Mouse (Mus musculus) spleen, adult 2 months (tissue): ENCODE measurements around the gene Lpp. TPM values are rescaled to one million over a fixed set of nuclear protein-coding genes. Genes with fewer than 3 reads are reported as not detected.

Experiments used
- DNase-seq, 2 experiments: peaks; one replicate each; pipeline versions ENCODE4 v3.0.0 to v3.0.0-alpha.2; 2012 to 2021; ENCODE audit warnings: low spot score in 2 of 2, low read depth in 1 of 2
- H3K27ac ChIP-seq: fragments of 200-500 bp; 2 replicates; pipeline ENCODE4 v1.5.1; 2012; ENCODE audit warnings: low read length, inconsistent platforms; ENCODE audit not compliant: insufficient read depth
- H3K27me3 ChIP-seq: fragments of 200-500 bp; 2 replicates; pipeline ENCODE4 v1.6.1; 2012; ENCODE audit warnings: mild to moderate bottlenecking, moderate library complexity, low read length, inconsistent platforms; ENCODE audit not compliant: control insufficient read depth, insufficient read depth
- H3K36me3 ChIP-seq: fragments of 200-500 bp; 2 replicates; pipeline ENCODE4 v1.6.1; 2012; ENCODE audit warnings: mild to moderate bottlenecking, low read length, inconsistent platforms; ENCODE audit not compliant: control insufficient read depth, insufficient read depth
- H3K4me1 ChIP-seq: fragments of 200-500 bp; 2 replicates; pipeline ENCODE4 v1.6.1; 2011; ENCODE audit warnings: inconsistent platforms; ENCODE audit not compliant: control insufficient read depth, insufficient read depth, insufficient read length
- H3K4me3 ChIP-seq: fragments of 200-500 bp; 2 replicates; pipeline ENCODE4 v1.5.1; 2011; ENCODE audit warnings: mild to moderate bottlenecking, inconsistent platforms; ENCODE audit not compliant: insufficient read depth, insufficient read length; ENCODE audit errors: extremely low read depth
- CTCF ChIP-seq: fragments of 200-500 bp; IDR thresholded peaks from 2 replicates; pipeline ENCODE4 v1.5.1; 2011; ENCODE audit warnings: mild to moderate bottlenecking, inconsistent platforms; ENCODE audit not compliant: insufficient read depth, insufficient read length, insufficient replicate concordance; ENCODE audit errors: extremely low read depth
- POLR2A ChIP-seq: fragments of 200-500 bp; IDR thresholded peaks from 2 replicates; pipeline ENCODE4 v1.6.1; 2011; ENCODE audit warnings: low read depth, low read length, inconsistent platforms
- WGBS: fragments of 180-500 bp; shearing (Covaris S2); methylation state at CpG from one replicate; pipeline ENCODE4 v1.1.7; 2018; 5-methylcytosine and 5-hydroxymethylcytosine counted together
- polyA plus RNA-seq: library from polyadenylated mRNA; depleted of rRNA; stranded (reverse); fragments of >200 nt; gene quantifications from 2 replicates; pipeline ENCODE4 v1.2.3, GENCODE M21; 2012

Gene Lpp
- polyA plus RNA-seq, 1 experiment = 8.2 TPM

GRCm38 (mm10) chr16:24794665-24795064 lies 401.4 kb downstream of the Lpp start:
- H3K36me3 ChIP-seq = no peaks in the 10 kb centered on the region
- TF ChIP-seq POLR2A (no peak), CTCF (no peak)
- no peak for DNase-seq
- H3K27ac ChIP-seq = no peak overlapping the region
- H3K4me1 ChIP-seq = no peaks in the 10 kb centered on the region
- no peak overlapping the region for H3K4me3 ChIP-seq
- no peaks in the 10 kb centered on the region for H3K27me3 ChIP-seq
- 83% methylated on average over 2 of the region's 2 CpGs for WGBS

DNA sequence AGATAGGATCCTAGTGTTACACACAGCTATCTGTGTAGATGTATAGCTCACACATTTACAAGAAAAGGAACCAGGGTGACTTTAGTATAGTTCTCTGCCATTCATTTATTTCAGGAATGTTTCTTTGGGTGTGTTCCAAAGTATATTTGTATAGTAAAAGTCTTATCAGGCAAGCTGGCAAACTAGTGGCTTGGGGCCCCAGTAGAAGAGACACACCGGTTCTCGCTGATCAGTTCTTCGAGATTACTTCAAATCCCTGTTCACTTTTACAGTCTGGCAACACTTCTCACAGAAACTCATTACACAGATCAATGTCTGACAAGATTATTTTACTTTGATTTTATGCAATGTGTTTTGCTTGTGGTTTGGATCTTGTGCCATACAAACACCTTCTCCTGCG lies 408.0 kb downstream of the Lpp start:
- DNase-seq = no peak
- H3K4me1 ChIP-seq = no peaks in the 10 kb centered on the region
- H3K4me3 ChIP-seq = no peak overlapping the region
- no peaks in the 10 kb centered on the region for H3K36me3 ChIP-seq
- WGBS = 87% methylated on average over 4 of the region's 4 CpGs
- H3K27me3 ChIP-seq = no peaks in the 10 kb centered on the region
- TF ChIP-seq POLR2A = no peak
- H3K27ac ChIP-seq = no peak overlapping the region

- H3K36me3 ChIP-seq = no peaks in the 10 kb centered on the region
- 79% methylated on average over 1 of the region's 1 CpGs for WGBS
Observed at GRCm38 (mm10) chr16:24801780-24802179, 408.5 kb downstream of the Lpp start.

DNA sequence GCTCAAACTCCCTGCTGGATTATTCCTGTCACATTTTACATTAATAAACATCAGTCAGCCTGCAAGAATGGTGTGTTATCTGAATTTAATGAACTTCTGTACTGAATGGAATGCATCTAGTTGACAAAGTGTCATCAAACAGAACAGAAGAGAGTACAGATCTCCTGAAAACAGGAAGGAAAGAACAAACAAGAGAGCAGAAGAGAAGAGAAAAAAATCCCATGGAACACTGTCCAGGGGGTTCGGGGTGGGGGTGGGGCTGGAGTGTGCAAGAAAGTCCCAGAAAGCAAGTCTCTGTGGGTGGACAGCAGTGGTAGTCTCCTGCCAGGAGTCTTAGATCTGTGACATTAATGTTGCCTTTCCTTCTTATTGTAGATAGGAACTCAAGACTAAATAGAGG lies 412.8 kb downstream of the Lpp start:
- no peak for TF ChIP-seq CTCF
- no peak for TF ChIP-seq POLR2A
- H3K4me3 ChIP-seq = no peak overlapping the region
- no peaks in the 10 kb centered on the region for H3K4me1 ChIP-seq
- H3K27me3 ChIP-seq = no peaks in the 10 kb centered on the region
- DNase-seq = no peak
- WGBS = 93% methylated on average over 1 of the region's 1 CpGs
- no peak overlapping the region for H3K27ac ChIP-seq
- no peaks in the 10 kb centered on the region for H3K36me3 ChIP-seq

More at GRCm38 (mm10) chr16:24801780-24802179, 408.5 kb downstream of the Lpp start:
- Histone ChIP-seq H3K27me3 (no peaks in the 10 kb centered on the region), H3K27ac (no peak overlapping the region), H3K4me3 (no peak overlapping the region), H3K4me1 (no peaks in the 10 kb centered on the region)
- no peak for DNase-seq
- no peak for TF ChIP-seq CTCF
- TF ChIP-seq POLR2A = no peak

GRCm38 (mm10) chr16:24807565-24807964 lies 414.3 kb downstream of the Lpp start:
- 83% methylated on average over 4 of the region's 4 CpGs for WGBS
- no peak for DNase-seq
- Histone ChIP-seq H3K36me3 (no peaks in the 10 kb centered on the region), H3K4me3 (no peak overlapping the region), H3K4me1 (no peaks in the 10 kb centered on the region), H3K27me3 (no peaks in the 10 kb centered on the region), H3K27ac (no peak overlapping the region)
- no peak for TF ChIP-seq POLR2A
- no peak for TF ChIP-seq CTCF

DNA sequence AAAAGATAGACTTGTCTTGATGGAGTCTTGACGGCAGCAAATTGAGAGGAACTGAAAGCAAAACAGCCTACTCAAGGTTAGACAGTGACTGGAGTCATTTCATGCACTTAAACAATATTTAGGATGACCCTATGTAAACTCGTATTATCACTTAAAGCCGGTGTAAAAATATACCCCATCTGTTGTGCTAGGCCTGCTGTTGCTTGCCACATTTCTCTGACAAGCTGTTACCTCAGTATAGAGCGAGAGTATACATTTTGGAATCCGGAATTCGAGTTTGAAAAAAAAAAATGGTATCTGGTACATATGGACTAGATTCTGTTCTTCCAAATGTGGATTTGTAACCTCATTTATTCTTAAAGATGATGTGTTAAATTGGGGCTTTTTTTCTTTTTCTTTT lies 416.5 kb downstream of the Lpp start:
- Histone ChIP-seq H3K27ac (no peak overlapping the region), H3K4me3 (no peak overlapping the region), H3K36me3 (no peaks in the 10 kb centered on the region), H3K4me1 (no peaks in the 10 kb centered on the region), H3K27me3 (no peaks in the 10 kb centered on the region)
- 83% methylated on average over 6 of the region's 6 CpGs for WGBS
- TF ChIP-seq CTCF (no peak), POLR2A (no peak)
- no peak for DNase-seq

DNA sequence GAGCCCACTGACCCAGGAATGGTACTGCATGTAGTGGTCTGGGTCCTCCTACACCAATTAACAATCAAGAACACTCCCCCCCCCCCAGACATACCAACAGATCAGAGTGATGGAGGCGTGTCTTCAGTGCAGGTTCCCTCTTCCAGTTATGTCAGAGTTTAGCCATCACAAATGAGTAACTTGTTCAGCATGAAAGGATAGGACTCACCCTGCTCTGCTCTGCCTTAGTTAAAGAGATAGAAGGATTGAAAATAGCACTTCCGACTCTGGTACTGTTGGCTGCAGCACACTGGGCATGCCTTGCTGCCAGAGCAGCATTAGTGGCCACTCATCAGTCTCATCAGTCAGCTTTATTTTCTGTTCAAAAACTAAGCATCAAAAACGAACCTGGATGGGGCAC lies 423.3 kb downstream of the Lpp start:
- no peaks in the 10 kb centered on the region; the same call in 1 of the 2 replicates for H3K4me1 ChIP-seq
- no peaks in the 10 kb centered on the region for H3K27me3 ChIP-seq
- no peak overlapping the region for H3K27ac ChIP-seq
- 81% methylated on average over 3 of the region's 3 CpGs for WGBS
- no peak for DNase-seq
- H3K36me3 ChIP-seq = no peaks in the 10 kb centered on the region
- TF ChIP-seq CTCF (no peak), POLR2A (no peak)
- H3K4me3 ChIP-seq = no peak overlapping the region

GRCm38 (mm10) chr16:24817381-24817780 lies 424.1 kb downstream of the Lpp start:
- H3K27ac ChIP-seq = no peak overlapping the region
- H3K27me3 ChIP-seq = no peaks in the 10 kb centered on the region
- TF ChIP-seq POLR2A (no peak), CTCF (no peak)
- DNase-seq = no peak
- H3K36me3 ChIP-seq = no peaks in the 10 kb centered on the region
- no peaks in the 10 kb centered on the region; the same call in 1 of the 2 replicates for H3K4me1 ChIP-seq
- H3K4me3 ChIP-seq = no peak overlapping the region
- WGBS = 89% methylated on average over 3 of the region's 3 CpGs
